Mouse (Mus musculus) duodenum, adult 2 months (tissue): ENCODE results near the gene Cep63. TPM values are rescaled to one million over a fixed set of nuclear protein-coding genes. Genes with fewer than 3 reads are reported as not detected.

Experiments used
- polyA plus RNA-seq: library from polyadenylated mRNA; depleted of rRNA; stranded (reverse); fragments of >200 nt; gene quantifications from 2 replicates; pipeline ENCODE4 v1.2.3, GENCODE M21; 2012; ENCODE audit warnings: low replicate concordance; rRNA removed

Cep63 gene
- 0.58 and 1.0 TPM in 2 replicates for polyA plus RNA-seq

GRCm38 (mm10) chr9:102625983-102626838 is at the start of gene Cep63, which contains the start of gene Anapc13:
Cep63 (minus strand) TSS chr9:102626534.
Anapc13 (plus strand) TSS chr9:102626296.

Other genes starting within 250 kb of the Cep63 start
- 1.3 and 2.1 TPM in 2 replicates for gene Ky, start 120.8 kb downstream of the Cep63 start, polyA plus RNA-seq
- 21.4 and 22.6 TPM in 2 replicates for gene Anapc13, start 238 bp downstream of the Cep63 start, polyA plus RNA-seq
- gene Amotl2, start 90.1 kb upstream of the Cep63 start, polyA plus RNA-seq: 5.9 and 8.2 TPM in 2 replicates
- gene Ryk, start 208.4 kb upstream of the Cep63 start, polyA plus RNA-seq: 19.2 and 33.2 TPM in 2 replicates